Mouse (Mus musculus) forebrain, embryonic 11.5 days (tissue): ENCODE measurements around the gene Pgbd5. TPM values are rescaled to one million over a fixed set of nuclear protein-coding genes. Genes with fewer than 3 reads are reported as not detected.

Experiments
- ATAC-seq: fragments of 200-750 bp; cut with Nextera tagmentation; replicated peaks from 2 replicates; pipeline ENCODE4 v1.8.0; 2017; ENCODE audit warnings: moderate TSS enrichment; ENCODE audit not compliant: low FRiP score
- DNase-seq: peaks from one replicate; pipeline ENCODE4 v3.0.0-alpha.2; 2017; ENCODE audit warnings: low spot score
- H3K27ac ChIP-seq: fragments of 300-500 bp; sonication (generic); 2 replicates; pipeline ENCODE4 v1.5.1; 2014; ENCODE audit warnings: low read depth, low read length
- H3K27me3 ChIP-seq: fragments of 300-500 bp; sonication (generic); 2 replicates; pipeline ENCODE4 v1.6.1; 2014; ENCODE audit warnings: mild to moderate bottlenecking, low read length, mixed read lengths; ENCODE audit not compliant: control insufficient read depth, insufficient read depth
- H3K36me3 ChIP-seq: fragments of 300-500 bp; sonication (generic); 2 replicates; pipeline ENCODE4 v1.6.1; 2014; ENCODE audit warnings: mild to moderate bottlenecking, low read length, moderate library complexity, mixed read lengths; ENCODE audit not compliant: control insufficient read depth, insufficient read depth
- H3K4me1 ChIP-seq: fragments of 300-500 bp; sonication (generic); replicated peaks from 2 replicates; pipeline ENCODE4 v1.6.1; 2014; ENCODE audit warnings: low read length, mixed read lengths; ENCODE audit not compliant: control insufficient read depth, insufficient read depth
- H3K4me2 ChIP-seq: fragments of 300-500 bp; sonication (generic); 2 replicates; pipeline ENCODE4 v1.6.1; 2014; ENCODE audit warnings: low read depth, mild to moderate bottlenecking, low read length, moderate library complexity, mixed read lengths; ENCODE audit not compliant: severe bottlenecking
- H3K4me3 ChIP-seq: fragments of 300-500 bp; sonication (generic); 2 replicates; pipeline ENCODE4 v1.5.1; 2014; ENCODE audit warnings: low read depth, low read length
- H3K9ac ChIP-seq: fragments of 300-500 bp; sonication (generic); 2 replicates; pipeline ENCODE4 v1.6.1; 2014; ENCODE audit warnings: low read length
- H3K9me3 ChIP-seq: fragments of 300-500 bp; sonication (generic); 2 replicates; pipeline ENCODE4 v1.6.1; 2016; ENCODE audit warnings: low read length, mixed read lengths; ENCODE audit not compliant: control insufficient read depth
- WGBS: fragments of 180-500 bp; shearing (Covaris S2); extraction: QIAGEN DNeasy Blood & Tissue Kit; methylation state at CpG from one replicate; pipeline ENCODE4 v1.1.7; 2014; 5-methylcytosine and 5-hydroxymethylcytosine counted together
- polyA plus RNA-seq: library from polyadenylated mRNA; unstranded; fragments of >200 nt; fragmentation: Nextera tagmentation; extraction: Ambion mirVana; gene quantifications from 2 replicates; pipeline ENCODE4 v1.2.1, GENCODE M21; 2014

Gene Pgbd5
- polyA plus RNA-seq, 1 experiment from 2014 or later: 5.3 TPM

GRCm38 (mm10) chr8:124403876-124404275 lies 35.6 kb downstream of the Pgbd5 start:
- Histone ChIP-seq H3K27me3 (no peaks in the 10 kb centered on the region), H3K4me2 (no peak overlapping the region), H3K36me3 (no peaks in the 10 kb centered on the region), H3K9me3 (no peaks in the 10 kb centered on the region), H3K4me3 (no peak overlapping the region), H3K9ac (no peak overlapping the region), H3K4me1 (peaks cover 5% of the 10 kb centered on the region; the same call in 1 of the 2 replicates), H3K27ac (no peak overlapping the region)
- DNase-seq: peak; percentile 75
- WGBS: 45% methylated on average over 3 of the region's 3 CpGs
- 0 out of 2 replicates have a peak, but pooled peaks have one; percentile 27 for ATAC-seq

DNA sequence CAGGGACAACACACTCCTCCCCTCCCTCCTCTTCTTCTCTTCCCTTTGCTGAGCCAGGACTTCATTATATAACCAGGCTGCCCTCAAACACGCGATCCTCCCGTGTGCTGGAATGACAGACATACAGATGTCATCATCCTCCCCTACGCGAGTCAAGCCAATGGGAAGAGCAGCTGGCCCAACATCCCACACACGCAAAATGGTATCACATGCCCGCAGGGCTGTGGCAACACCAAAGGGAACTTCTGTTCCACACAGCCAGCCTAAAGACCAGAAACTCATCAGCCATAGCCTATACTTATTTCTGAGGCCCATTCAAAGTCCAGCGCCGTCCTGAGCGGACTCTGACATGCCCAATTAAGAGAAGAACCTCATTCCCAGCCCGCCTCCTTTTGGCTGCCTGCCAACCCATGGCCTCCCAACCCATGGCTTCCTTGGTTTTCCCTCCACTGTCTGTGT lies 40.0 kb downstream of the Pgbd5 start:
- Histone ChIP-seq H3K27ac (no peak overlapping the region), H3K4me1 (0 out of 2 replicates have a peak, but pooled peaks cover 2% of the 10 kb centered on the region), H3K9ac (no peak overlapping the region), H3K4me3 (no peak overlapping the region), H3K4me2 (no peak overlapping the region), H3K36me3 (no peaks in the 10 kb centered on the region), H3K9me3 (no peaks in the 10 kb centered on the region), H3K27me3 (no peaks in the 10 kb centered on the region)
- WGBS: 85% methylated on average over 11 of the region's 11 CpGs
- DNase-seq (no peak), ATAC-seq (no peak)

GRCm38 (mm10) chr8:124398843-124399402 lies 40.5 kb downstream of the Pgbd5 start:
- Histone ChIP-seq H3K36me3 (no peaks in the 10 kb centered on the region), H3K9me3 (no peaks in the 10 kb centered on the region), H3K27me3 (no peaks in the 10 kb centered on the region), H3K4me1 (0 out of 2 replicates have a peak, but pooled peaks cover 2% of the 10 kb centered on the region), H3K9ac (no peak overlapping the region), H3K4me3 (no peak overlapping the region), H3K27ac (no peak overlapping the region), H3K4me2 (no peak overlapping the region)
- peak; percentile 70 for DNase-seq
- 0 out of 2 replicates have a peak, but pooled peaks have one; percentile 27 for ATAC-seq
- WGBS: 28% methylated on average over 12 of the region's 12 CpGs

GRCm38 (mm10) chr8:124397321-124398065 lies 42.0 kb downstream of the Pgbd5 start:
- Histone ChIP-seq H3K4me1 (0 out of 2 replicates have a peak, but pooled peaks cover 2% of the 10 kb centered on the region), H3K36me3 (no peaks in the 10 kb centered on the region), H3K27ac (no peak overlapping the region), H3K4me2 (no peak overlapping the region), H3K9me3 (no peaks in the 10 kb centered on the region), H3K27me3 (no peaks in the 10 kb centered on the region), H3K9ac (no peak overlapping the region), H3K4me3 (no peak overlapping the region)
- 87% methylated on average over 11 of the region's 11 CpGs for WGBS
- DNase-seq (no peak), ATAC-seq (no peak)

DNA sequence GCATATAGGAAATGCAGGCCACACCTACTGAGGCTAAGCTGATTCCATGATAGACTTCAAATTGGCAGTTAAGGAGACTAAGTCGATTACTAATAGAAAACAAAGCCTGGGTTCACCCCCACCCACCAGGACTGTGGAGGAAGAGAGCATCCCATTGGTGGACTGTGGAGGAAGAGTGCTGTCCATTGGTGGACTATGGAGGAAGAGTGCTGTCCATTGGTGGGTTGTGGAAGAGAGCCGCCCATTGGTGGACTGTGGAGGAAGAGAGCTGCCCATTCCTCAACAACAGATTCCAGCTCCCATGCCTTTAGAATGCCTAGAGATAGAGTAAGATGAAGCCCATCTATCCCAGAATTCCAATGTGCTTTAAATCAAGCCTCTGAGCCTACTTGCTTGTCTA lies 42.9 kb downstream of the Pgbd5 start:
- H3K4me1 ChIP-seq: 0 out of 2 replicates have a peak, but pooled peaks cover 2% of the 10 kb centered on the region
- no peak overlapping the region for H3K4me2 ChIP-seq
- H3K4me3 ChIP-seq: no peak overlapping the region
- no peak overlapping the region for H3K27ac ChIP-seq
- DNase-seq: no peak
- H3K9ac ChIP-seq: no peak overlapping the region
- H3K9me3 ChIP-seq: no peaks in the 10 kb centered on the region
- ATAC-seq: no peak
- no peaks in the 10 kb centered on the region for H3K27me3 ChIP-seq
- no peaks in the 10 kb centered on the region for H3K36me3 ChIP-seq
- 84% methylated on average over 2 of the region's 2 CpGs for WGBS

DNA sequence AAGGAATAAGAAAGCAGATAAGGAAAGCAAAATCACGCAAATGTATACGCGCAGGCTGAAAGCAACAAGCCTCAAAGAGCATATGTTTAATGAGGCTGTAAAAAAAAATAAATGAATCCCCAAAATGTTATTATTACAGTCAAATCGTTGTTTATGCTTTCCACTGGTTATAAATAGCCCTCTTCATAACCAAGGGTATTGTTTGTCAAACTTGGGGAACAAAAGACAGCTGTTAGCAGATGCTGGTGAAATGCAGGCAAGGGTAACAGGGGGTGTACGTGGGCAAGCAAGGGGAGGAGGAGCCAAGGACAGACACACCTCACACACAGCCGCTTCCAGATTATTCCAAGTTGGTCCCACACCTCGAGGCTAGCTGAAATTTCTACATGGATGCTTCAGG lies 44.1 kb downstream of the Pgbd5 start:
- Histone ChIP-seq H3K4me3 (no peak overlapping the region), H3K9ac (no peak overlapping the region), H3K9me3 (no peaks in the 10 kb centered on the region), H3K27me3 (no peaks in the 10 kb centered on the region), H3K4me2 (no peak overlapping the region), H3K36me3 (no peaks in the 10 kb centered on the region), H3K4me1 (0 out of 2 replicates have a peak, but pooled peaks cover 2% of the 10 kb centered on the region), H3K27ac (no peak overlapping the region)
- WGBS: 83% methylated on average over 7 of the region's 7 CpGs
- ATAC-seq (no peak), DNase-seq (no peak)

DNA sequence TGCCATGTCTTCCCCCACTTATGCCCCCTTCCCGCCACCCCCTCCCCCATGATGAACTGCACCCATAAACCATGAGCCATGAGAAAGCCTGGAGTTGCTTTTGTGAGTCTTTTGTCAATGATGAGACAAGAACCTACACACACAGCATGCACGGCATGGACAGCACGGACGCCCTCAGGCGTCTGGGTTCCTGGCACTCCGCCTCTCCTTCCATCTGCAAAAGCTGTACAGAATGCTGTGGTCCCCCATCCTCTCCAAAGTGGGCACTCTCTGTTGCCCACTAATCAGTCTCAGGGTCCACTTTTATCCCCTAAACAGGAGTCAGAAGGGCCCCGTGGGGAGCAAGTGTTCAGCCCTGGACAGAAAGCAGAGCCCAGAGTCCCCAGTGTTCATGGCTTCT lies 44.5 kb downstream of the Pgbd5 start:
- 89% methylated on average over 7 of the region's 7 CpGs for WGBS
- Histone ChIP-seq H3K36me3 (no peaks in the 10 kb centered on the region), H3K4me1 (0 out of 2 replicates have a peak, but pooled peaks cover 2% of the 10 kb centered on the region), H3K27ac (no peak overlapping the region), H3K27me3 (no peaks in the 10 kb centered on the region), H3K9me3 (no peaks in the 10 kb centered on the region), H3K4me3 (no peak overlapping the region), H3K4me2 (no peak overlapping the region), H3K9ac (no peak overlapping the region)
- no peak for ATAC-seq
- no peak for DNase-seq

DNA sequence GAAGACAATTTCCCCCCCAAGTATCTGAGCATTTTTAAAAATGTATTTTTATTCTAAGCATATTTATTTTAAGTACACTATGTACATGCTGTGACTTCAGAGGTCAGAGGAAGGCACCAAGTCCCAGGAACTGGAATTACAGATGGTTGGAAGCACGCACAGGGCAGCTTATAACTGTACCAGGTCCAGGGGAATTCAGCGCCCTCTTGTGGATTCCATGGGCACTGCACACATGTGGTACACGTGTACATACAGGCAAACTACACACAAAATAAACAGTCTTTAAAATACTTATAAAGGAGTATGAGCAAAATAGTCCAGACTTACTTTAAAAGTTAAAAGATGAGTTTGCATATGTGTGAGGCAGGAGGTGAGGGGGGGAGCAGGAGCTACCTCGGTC lies 45.5 kb downstream of the Pgbd5 start:
- ATAC-seq (no peak), DNase-seq (no peak)
- Histone ChIP-seq H3K27ac (no peak overlapping the region), H3K4me2 (no peak overlapping the region), H3K4me3 (no peak overlapping the region), H3K4me1 (no peaks in the 10 kb centered on the region), H3K36me3 (no peaks in the 10 kb centered on the region), H3K9ac (no peak overlapping the region), H3K27me3 (no peaks in the 10 kb centered on the region), H3K9me3 (no peaks in the 10 kb centered on the region)
- 88% methylated on average over 4 of the region's 4 CpGs for WGBS
